Mouse (Mus musculus) brain, embryonic 18.5 days (tissue): Measurements from ENCODE around the gene Rab42.
A peak's percentile ranks its signal among the peaks of the same experiment; 100 is the strongest.
"Not testable (repeated sequence)": the region's sequence is repeated elsewhere in the genome, so short reads cannot be mapped to it uniquely, and the experiment has no call there.

Source experiments
- DNase-seq: peaks from one replicate; pipeline ENCODE4 v3.0.0-alpha.2; 2012; ENCODE audit warnings: low read depth, low spot score

The Rab42 gene

DNA sequence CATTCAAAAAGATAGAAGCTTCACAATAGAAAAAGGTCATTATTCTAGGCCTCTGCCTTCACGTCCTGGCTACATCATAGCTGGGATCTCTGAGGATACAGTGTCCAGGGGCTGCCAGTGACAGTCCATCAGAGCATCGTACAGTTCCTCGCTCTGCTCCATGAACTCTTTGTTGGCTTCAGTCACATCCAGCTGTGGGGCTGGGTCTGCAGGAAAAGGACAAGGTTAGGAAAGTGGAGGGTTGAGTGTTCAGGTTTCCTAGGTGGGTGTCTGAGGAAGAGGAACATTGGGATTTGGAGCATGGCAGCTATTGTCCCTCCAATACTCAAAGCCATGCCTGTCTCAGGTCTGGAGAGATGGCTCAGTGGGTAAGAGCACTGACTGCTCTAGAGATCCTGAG, 8.6 kb upstream of the Rab42 start:
- DNase-seq = no peak

DNA sequence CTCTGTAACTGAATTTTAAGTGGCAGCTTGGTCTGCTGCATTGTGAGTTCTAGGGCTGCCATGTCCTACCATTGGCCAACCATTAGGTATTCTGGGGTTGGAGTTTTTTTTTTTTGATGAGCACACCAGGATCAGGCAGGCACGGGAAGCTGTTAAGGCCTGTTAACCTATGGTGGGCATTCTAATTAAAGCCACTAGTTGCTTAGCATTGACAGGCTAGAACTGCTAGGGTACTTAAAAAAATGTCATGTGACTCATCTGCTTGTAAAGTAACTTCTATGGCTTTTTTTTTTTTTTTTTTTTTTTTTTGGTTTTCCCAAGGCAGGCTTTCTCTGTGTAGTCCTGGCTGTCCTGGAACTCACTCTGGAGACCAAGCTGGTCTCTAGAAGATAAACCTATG, 8.0 kb upstream of the Rab42 start:
- no peak for DNase-seq

DNA sequence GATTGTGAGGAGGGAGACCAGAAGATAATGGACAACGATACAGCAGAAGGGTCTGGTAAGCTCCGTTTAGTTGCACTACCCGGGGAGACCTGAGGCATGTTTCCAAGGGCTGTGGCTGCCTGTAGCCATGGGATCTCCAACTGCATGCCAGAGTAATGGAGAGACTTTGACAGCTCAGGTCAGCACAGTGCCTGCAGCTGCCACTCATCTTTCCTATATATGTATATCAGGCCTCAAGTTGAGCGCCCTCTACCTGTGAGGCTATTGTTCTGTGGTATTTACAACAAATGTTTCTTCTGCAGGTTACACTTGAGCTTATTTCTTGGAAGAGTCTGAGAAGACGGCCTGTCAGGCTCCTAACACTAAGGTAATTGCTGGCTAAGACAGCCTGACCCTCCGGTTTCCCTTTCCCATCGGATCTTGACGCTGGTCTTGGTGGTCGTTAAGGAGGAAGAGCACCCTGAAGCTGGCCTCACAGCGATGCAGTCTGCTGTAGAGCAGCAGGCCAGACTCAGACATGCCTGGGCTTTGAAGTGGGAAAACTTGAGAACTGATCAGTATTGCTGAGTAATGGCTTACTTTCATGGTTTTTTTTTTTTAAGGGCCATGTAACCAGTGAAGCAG, 6.8 kb upstream of the Rab42 start:
- DNase-seq = no peak

DNA sequence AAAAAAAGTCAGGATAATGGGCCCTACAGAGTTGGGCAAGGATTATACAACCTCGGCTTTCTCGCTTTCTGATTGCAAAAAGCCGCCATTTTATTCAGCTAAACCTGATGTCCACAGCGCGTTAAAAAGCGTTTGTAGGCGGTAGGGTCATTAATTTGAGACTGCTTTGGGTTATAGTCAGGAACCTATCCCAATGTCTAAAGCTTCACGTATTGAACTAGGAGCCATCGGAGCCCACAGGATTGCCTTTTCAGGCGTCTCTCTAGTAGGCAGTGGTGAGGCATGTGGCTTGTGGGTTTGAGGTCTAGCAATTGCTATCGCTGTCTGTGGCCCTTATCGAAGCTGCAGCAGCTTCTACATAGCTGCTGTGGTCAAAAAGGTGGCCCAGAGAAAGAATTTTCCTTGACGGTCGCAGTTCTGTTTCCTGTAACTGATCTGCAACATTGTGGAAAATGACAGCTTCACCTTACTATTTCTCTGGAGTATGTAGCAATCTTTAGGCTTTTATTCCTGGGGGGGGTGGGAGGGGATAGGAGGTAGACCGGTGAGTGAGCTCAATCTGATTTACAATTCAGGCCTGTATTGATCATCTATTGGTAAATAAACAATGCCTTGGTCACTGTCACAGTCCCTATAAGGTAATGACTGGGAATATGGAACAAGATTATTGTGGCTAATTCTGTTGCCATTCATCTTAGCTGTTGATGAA, 6.1 kb upstream of the Rab42 start:
- no peak for DNase-seq

DNA sequence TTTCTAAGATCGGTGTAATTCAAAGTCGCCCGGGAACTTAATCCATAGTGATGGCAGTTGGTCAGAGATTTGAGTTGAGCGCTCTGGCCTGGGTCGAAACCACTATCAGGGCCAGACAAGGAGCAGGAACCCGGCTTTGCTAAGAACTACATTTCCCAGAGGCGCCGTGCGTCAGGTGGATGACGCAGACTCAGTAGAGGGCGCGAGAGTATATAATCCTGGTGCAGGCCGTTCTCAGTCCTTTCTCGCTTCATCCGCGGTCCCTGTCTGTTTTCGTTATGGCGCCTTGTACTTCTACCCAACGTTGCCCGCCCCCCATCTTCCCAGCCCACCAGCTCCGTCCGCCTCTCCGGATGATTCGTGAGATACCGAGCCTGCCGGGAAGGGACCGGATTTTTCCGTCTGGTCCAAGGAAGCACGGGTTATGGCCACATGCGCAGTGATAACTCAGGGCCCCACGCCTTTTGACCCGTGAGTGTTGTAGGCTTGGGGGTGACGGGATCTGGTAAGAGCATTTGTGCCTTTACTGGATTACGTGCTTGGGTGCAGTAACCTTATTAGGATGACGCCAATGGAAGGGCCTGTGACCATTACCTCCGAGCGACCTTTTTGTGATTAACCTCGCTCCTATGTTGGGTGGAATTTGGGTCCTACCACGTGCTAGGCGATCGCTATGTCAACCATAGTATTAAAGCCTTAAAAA, 5.4 kb upstream of the Rab42 start:
- peak; percentile 89 for DNase-seq

DNA sequence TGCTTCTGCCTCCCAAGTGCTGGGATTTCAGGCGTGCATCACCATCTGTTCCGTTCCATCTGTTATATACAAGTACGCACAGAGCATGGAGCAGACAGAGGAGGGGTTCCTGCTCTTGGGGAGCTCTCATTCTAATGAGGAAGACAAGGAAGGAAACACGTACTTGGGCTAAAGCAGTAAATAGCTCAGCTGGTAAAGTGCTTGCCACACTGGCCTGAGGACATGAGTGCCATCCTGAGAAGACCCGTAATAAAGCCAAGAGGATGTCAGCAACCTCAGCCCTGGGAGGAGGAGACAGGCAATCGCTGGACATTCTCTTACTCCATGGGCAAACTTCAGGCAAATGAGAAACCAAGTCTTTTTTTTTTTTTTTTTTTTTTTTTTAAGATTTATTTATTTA, 2.8 kb upstream of the Rab42 start:
- DNase-seq = no peak

DNA sequence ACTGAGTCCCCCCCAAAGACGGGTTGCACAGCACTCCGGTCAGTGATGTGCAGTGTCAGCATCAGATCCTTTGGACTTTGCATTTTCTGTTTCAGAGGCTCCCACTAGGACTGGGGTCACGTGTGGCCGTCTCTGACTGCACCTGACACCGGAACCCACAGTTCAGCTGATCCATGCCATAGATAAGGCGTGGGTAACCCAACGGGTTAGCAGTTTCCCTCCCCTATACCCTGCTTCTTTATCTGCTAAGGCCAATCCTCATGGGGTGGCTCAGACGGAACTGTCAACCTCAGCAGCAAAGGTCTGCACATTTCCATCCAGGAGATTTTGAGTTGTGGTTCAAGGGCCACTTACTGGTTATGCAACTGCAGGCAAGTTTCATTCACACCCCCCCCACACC, 2.1 kb upstream of the Rab42 start:
- no peak for DNase-seq

DNA sequence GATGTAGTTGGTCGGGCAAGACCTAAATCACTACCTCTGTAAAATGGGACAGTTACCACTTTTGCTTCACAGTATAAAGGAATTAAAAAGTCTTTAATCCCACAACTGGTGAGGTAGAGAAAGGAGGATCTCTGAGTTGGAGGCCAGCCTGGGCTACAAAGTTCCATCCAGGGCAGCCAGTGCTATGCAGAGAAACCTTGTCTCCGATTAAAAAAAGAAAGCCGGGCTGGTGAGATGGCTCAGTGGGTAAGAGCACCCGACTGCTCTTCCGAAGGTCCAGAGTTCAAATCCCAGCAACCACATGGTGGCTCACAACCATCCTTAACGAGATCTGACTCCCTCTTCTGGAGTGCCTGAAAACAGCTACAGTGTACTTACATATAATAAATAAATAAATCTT, 299 bp upstream of the Rab42 start:
- DNase-seq = not testable (repeated sequence)

DNA sequence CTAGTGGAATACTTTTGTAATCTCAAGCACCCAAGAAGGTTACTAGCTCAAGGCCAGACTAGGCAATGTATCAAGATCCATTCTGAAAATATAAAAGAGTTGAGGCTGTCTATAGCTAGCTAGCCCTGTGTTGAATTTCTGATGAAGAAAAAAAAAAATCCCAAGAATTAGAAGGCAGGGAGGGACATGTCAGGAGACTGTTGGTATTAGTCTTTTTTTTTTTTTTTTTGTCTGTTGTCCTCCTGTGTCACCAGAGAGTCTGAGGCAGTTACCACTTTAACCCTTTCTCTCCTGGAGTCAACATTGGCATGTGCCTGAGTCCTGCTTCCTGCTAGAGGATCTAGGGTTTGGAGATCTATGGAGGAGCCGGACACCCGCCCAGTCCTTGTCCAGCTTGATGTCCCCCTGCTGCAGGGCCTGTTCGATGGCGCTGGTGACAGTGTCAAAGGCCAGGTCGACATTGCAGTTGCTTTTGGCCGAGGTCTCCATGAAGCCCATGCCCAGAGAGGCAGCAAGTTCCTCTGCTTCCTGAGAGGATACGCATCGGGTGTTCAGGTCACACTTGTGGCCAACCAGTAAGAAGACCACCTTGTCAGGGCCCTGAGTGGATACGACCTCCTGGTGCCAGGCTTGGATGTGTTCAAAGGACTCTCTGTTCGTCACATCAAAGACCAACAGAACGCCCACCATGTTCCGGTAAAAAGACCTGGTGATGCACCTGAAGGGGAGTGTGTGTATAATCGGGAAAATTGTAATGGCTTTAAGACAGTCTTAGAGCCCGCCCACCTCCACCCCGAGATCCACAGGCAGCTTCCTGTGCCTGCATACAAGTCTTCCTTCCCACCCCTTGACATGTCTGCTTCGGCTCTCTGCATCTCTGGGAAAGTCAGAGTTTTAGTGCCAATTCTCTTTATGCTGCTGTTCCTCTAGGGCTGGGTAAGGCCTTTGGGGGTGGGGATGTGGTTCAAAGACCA, 933 bp downstream of the Rab42 start:
- no peak for DNase-seq

DNA sequence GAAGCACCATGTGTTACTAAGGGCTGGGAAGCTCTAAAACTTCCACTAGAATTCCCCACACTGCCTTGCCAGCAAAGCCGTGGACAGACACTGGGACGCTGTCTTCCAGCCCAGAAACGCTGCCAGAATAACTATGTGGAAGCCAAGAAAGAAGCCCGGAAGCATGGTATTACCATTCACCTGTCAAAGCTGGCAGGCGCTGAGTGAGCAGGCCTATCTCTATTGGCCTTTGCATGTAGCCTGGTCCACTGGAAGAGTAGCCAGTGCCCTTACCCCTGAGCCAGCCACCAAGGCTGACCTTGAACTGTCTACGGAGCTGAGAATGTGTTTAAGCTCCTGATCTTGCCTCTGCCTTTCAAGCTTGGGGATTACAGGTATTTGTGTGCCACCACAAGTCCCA, 1.7 kb downstream of the Rab42 start:
- no peak for DNase-seq

DNA sequence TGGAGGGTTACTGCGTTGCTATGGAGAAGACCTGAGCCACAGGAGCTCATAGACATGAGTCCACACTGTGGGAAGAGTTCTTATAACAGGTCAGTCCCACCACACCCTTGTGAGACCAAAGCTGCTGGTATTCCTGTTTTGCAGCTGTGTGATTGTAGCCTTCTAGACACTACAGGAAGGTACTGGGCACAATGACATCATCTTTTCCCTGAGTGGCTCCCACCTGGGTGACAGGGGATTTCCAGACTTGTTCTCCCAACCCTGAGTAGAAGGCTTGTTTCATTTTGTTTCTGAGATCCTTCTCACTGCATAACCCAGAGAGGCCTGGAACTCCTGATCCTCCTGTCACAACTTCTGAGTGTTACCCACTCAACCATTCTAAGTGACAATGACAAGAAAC, 3.3 kb downstream of the Rab42 start:
- no peak for DNase-seq

DNA sequence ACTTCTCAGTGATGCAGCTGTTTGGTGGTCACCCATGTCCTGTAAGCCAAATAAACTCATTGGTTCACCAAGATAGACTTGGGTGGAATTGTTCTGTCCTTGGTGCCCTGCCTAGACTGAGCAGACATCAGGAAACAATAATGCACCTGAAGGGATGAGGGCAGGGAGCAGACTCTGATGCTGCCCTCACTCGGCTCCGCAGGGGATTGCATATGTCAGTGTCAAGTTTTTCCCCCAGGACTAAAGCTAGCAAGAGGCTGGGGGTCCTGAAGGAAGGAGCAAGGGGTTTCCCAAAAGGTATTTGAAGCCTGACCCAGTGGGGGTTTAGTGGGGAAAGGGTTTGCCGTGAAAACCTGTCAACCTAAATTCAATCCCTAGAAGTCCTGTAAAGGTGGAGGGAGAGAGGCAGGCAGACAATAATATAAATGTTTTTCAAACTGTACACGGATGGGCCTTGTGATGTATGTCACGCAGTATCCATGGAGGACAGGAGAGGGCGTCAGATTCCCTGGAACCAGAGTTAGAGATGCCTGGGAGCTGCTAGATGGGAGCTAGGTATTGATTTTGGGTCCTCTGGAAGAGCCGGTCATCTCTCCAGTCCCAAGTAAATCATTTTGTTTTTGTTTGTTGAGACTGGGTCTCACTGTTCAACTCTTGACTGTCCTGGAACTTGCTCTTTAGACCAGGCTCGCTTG, 7.3 kb downstream of the Rab42 start:
- DNase-seq = no peak

DNA sequence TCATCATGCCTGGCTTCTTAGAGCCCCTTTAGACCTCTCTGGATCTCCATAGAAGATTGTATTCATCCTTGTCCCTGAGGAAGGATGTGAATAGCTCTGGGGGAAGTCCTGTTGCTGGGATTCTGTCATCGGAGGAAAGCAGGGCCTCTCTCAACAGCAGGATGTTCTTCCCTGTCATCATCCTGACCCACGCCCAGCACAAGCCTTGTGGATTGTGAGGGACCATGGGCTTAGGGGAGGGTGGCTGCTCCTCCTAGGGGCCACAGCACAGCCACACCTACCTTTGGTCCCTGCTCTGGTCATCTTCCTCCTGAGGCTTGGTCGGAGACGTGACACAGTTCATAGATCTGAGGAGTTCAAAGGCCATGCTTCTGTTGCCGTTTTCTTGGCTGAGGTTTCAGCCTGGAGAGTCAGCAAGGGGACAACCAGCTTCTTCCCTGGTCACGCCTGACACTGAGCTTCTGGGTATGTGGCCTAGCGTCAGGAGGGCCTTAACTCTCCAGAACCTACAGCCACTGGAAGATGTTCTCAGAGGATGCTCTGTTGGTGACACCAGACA, 9.4 kb downstream of the Rab42 start:
- DNase-seq = no peak

DNA sequence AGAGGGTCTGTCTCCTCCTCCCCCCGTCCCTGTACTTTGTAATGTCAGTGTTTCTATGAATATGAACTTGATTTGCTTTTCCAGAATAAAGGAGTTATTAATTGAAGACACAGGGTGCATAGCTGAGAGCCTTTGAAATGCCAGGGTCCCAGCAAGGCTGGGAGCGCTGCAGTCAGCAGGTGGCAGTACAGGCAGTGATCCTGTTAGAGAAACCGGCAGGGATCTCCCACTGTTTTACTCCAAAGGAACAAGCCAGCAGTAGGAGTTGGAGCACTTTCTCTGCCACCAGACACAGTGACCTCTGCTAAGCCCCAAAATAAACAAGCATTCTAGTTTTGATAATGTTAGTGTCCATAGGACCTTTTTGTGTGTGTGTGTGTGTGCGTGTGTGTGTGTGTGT, 10.2 kb downstream of the Rab42 start:
- DNase-seq = no peak

DNA sequence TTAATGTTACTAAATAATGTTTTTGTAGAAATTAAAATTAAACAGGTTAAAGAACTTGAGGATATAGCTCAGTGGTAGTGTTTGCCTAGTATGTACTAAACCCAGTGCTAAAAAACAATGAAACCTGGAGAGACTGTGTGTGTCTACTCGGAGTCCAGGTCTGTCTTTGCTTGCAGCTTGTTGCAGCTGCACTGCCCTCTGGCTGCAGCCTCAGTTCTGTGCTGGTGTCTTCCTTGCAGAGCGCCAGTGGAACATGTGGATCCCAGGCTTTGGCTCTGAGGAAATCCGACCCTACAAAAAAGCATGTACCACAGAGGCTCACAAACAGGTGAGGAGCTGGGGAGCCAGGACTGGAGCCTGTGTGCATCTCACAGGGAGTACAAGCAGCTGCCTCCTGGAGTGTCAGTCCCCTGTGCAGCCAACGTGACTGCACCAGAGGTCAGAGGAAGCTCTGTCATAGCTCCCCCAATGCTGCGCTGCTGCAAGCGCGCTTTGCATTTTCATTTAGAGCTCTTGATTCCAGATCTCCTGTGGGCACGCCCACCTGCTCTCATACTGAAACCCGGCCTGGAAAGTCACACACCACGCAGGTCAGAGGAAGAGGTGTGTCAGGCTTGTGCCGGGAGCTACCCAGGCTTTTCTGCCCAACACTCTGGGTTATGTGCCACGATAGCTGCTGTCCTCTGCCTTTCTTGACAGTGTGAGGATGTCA, 11.4 kb downstream of the Rab42 start:
- no peak for DNase-seq

DNA sequence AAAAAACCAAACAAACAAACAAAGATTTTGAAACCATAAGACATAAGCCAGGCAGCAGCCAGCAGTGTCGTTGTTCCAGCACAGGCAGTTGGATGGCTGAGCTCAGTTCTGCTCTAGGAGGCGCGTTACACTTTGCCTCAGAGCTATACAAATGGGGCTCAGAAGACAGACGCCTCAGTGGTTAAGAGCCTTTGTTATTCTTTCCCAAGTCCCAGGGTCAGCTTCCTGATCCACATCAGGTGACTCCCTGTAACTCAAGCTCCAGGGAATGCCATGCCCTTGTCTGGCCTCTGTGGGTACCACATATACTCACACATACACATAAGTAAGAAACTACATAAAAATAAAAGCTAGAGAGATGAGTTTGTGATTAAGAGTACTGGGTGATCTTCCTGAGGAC, 12.1 kb downstream of the Rab42 start:
- no peak for DNase-seq

DNA sequence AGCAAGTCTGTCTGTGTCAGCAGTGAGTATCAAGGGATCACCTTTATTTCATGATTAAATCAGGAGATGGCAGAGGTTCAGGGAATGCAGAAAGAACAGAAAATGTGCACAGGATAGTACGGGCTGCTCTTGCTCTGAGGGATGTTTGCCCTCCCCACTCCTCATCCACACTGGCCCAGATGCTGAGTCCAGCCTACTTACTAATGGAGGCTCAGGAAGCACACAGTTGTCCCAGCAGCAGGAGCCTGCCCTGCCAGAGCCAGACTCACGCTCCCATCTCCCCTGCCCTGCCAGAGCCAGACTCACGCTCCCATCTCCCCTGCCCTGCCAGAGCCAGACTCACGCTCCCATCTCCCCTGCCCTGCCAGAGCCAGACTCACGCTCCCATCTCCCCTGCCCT, 14.3 kb downstream of the Rab42 start:
- DNase-seq = not testable (repeated sequence)

DNA sequence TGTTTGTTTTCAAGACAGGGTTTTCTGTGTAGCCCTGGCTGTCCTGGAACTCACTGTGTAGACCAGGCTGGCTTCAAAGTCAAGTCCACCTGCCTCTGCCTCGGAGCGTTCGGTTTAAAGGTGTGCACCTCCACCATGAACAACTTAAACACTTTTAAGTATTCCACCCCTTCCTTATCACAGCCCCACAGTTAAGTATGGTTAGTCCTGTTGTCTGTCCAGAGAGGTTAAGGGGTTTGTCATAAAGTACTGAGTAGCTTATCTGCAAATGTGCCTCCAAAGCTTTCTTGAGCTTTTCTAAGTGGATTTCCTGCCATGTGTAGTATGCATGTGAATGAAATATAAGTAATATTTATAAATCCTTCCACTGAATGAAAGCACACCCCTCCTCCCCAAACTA, 27.2 kb downstream of the Rab42 start:
- no peak for DNase-seq

DNA sequence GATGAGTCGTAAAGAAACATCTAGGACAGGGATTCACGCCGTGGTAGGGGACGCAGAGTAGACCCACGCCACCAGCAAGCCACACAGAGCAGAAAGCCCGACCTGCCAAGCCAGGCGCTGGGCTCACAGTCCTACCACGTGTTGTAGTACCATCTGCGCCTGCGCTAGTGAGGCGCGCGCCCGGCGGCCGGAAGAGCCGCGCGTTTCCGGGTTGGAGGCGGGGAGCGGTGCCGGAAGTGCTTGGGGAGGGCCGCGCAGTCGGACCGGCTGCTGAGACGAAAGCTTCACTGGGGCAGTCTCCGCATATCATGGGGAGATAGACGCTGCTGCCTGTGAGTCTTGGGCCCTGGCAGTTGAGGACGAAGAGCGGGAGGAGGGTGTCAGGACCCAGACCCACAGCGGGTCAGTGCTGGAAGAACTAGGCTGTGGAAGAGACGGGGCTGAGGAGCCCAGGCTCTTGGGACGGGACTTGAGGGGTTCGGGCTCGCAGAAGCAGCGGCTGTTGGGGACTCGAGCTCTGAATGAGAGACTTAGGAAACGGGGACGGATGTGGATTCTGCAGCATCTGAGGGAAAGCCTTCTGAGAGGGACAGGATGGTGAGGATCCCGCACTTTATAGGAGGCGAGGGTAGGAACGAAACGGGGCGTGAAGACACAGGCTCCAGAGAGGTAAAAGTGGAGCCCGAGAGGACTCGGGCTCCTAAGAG, 28.9 kb downstream of the Rab42 start, which contains the start of gene Taf12:
TSS of gene Taf12 (plus strand) at position 220 of the 707 bp plus-strand sequence.
- peak; percentile 87 for DNase-seq

DNA sequence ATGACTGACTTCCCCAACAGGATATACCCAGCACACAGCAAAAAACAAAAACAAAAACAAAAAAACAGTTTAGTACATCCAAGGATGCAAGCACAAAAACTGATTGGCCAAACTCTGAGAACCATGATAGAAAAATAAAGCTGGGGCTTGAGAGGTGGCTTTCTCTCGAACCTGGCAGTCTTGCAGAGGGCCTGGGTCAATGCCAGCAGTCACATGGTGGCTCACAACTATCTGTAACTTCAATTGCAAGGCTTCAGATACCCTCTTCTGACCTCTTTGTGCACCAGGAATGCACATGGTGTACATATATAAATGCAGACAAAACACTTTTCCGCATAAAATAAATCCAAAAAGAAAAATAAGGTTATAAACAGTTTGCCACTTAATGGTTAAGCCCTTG, 30.0 kb downstream of the Rab42 start:
- DNase-seq = no peak
